Mouse (Mus musculus) heart, postnatal 0 days (tissue): ENCODE measurements at regions not wholly inside any gene's neighbourhood (a gene's known extent, or its start where the extent isn't known, plus 50 kb on each side); places are given as distances from the start of the nearest gene placed in this dataset.

Experiments used
- CTCF ChIP-seq: IDR thresholded peaks from 2 replicates; pipeline ENCODE4 v1.5.1; 2016; ENCODE audit warnings: antibody characterized with exemption, control low read depth, low read depth
- EP300 ChIP-seq: IDR thresholded peaks from 2 replicates; pipeline ENCODE4 v1.6.1; 2016; ENCODE audit warnings: antibody characterized with exemption, low read depth

- TF ChIP-seq CTCF, result no peak
- TF ChIP-seq EP300, result no peak
Observed at GRCm38 (mm10) chr11:89213204-89213603, 88.9 kb downstream of the Nog start.
